Mouse (Mus musculus): ENCODE measurements around the gene Trim67. TPM values are rescaled to one million over a fixed set of nuclear protein-coding genes. Genes with fewer than 3 reads are reported as not detected.

Gene Trim67
- polyA plus RNA-seq, 1 experiment from 2014 or later: 0.36 TPM

GRCm38 (mm10) chr8:124772389-124772788, 20.5 kb upstream of the Trim67 start:
- H3K4me3 ChIP-seq (replicated peaks): no peak overlapping the region
- WGBS: 58% methylated on average over 2 of the region's 2 CpGs
- H3K4me2 ChIP-seq: no peak overlapping the region
- H3K36me3 ChIP-seq: no peaks in the 10 kb centered on the region
- H3K27ac ChIP-seq: no peak overlapping the region
- H3K27me3 ChIP-seq: peaks cover 6% of the 10 kb centered on the region
- ATAC-seq (replicated peaks; ENCODE audit: low FRiP score): no peak
- 0 out of 2 replicates have a peak, but pooled peaks cover 2% of the 10 kb centered on the region for H3K4me1 ChIP-seq
- no peaks in the 10 kb centered on the region for H3K9me3 ChIP-seq (replicated peaks)
- no peak overlapping the region for H3K9ac ChIP-seq

DNA sequence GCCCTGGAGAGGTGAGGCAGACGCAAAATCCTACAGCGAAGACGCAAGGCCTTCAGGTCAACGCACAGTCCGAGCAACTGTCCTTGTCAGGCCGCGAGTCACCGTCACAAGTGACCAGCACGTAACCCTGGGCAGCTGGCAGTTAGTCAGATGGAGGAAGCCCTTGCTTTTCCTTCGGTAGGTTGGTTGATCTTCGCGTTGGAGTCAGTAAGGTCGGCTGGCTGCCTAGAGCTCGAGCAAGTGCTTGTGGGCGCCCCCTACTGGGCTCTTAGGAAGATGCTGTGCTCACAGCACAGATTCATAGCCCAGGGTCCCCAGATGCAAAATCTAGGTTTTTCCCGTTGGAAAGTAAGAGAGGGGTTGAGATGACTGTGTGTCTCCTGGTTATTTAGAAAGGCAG, 17.2 kb upstream of the Trim67 start:
- Histone ChIP-seq H3K4me3 (replicated peaks) (no peak overlapping the region), H3K4me2 (peak overlapping the region; percentile 50), H3K9me3 (replicated peaks) (no peaks in the 10 kb centered on the region), H3K27ac (no peak overlapping the region), H3K9ac (no peak overlapping the region), H3K4me1 (peaks cover 8% of the 10 kb centered on the region), H3K36me3 (no peaks in the 10 kb centered on the region), H3K27me3 (peaks cover 7% of the 10 kb centered on the region)
- no peak for ATAC-seq (replicated peaks; ENCODE audit: low FRiP score)
- 16% methylated on average over 16 of the region's 16 CpGs for WGBS

DNA sequence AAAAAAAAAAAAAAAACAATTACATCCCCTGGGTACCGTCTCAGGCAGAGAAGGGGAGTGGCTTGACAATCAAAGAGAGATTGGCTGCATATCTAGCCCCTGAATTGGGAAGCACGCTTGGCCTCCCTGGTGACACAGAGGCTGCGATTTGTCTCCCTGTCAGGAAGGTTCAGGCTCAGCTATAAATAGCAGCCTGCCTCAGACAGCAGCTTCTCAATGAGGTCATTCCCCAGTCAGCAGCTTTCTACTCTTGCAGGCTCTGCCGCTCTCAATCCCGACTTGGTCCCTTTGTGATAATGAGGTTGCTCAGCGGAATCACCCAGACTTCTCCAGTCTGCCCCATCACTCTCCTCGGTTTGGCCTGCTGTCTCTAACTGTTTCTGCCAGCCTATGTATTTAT, 12.7 kb upstream of the Trim67 start:
- H3K27ac ChIP-seq: 0 out of 2 replicates have a peak overlapping the region, but pooled peaks have one; percentile 22
- peak overlapping the region; percentile 9; the same call in 1 of the 2 replicates for H3K4me2 ChIP-seq
- 8% methylated on average over 7 of the region's 7 CpGs for WGBS

GRCm38 (mm10) chr8:124782431-124782830, 10.5 kb upstream of the Trim67 start:
- Histone ChIP-seq H3K9ac (no peak overlapping the region), H3K9me3 (replicated peaks) (no peaks in the 10 kb centered on the region)

More for the DNA sequence above, 12.7 kb upstream of the Trim67 start:
- ATAC-seq (replicated peaks; ENCODE audit: low FRiP score): 0 out of 2 replicates have a peak, but pooled peaks have one; percentile 57
- no peaks in the 10 kb centered on the region for H3K36me3 ChIP-seq
- peaks cover 5% of the 10 kb centered on the region for H3K27me3 ChIP-seq
- no peak overlapping the region for H3K9ac ChIP-seq
- H3K4me3 ChIP-seq (replicated peaks): no peak overlapping the region
- no peaks in the 10 kb centered on the region for H3K9me3 ChIP-seq (replicated peaks)
- peaks cover 16% of the 10 kb centered on the region for H3K4me1 ChIP-seq

DNA sequence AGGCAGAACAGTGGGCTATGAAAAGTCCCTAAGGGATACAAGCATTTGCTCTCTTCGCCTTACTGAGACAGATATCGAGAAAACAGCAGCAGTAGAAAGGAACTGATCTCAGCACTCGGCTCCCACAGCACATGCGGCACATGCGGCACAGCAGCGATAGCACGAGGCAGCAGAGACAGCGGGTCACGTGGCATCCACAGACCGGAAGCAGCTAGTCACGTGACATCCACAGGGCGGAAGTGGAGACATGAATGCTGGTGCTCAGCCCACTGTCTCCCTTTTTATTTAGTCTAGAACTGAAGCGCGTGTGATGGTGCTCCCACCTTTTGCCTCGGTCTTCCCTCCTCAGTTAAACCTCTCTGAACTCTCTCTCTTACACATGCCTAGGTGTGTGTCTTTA, 9.7 kb upstream of the Trim67 start:
- no peak overlapping the region for H3K27ac ChIP-seq
- no peak overlapping the region for H3K4me3 ChIP-seq (replicated peaks)
- H3K4me2 ChIP-seq: no peak overlapping the region
- peaks cover 13% of the 10 kb centered on the region for H3K27me3 ChIP-seq
- WGBS: 82% methylated on average over 15 of the region's 15 CpGs
- no peaks in the 10 kb centered on the region for H3K36me3 ChIP-seq
- no peak for ATAC-seq (replicated peaks; ENCODE audit: low FRiP score)
- no peak overlapping the region for H3K9ac ChIP-seq
- H3K9me3 ChIP-seq (replicated peaks): no peaks in the 10 kb centered on the region
- peaks cover 14% of the 10 kb centered on the region for H3K4me1 ChIP-seq

More at GRCm38 (mm10) chr8:124782431-124782830, 10.5 kb upstream of the Trim67 start:
- Histone ChIP-seq H3K4me3 (replicated peaks) (no peak overlapping the region), H3K27ac (no peak overlapping the region), H3K4me2 (no peak overlapping the region), H3K4me1 (peaks cover 14% of the 10 kb centered on the region), H3K36me3 (no peaks in the 10 kb centered on the region), H3K27me3 (peaks cover 10% of the 10 kb centered on the region)
- WGBS: 86% methylated on average over 3 of the region's 3 CpGs
- no peak for ATAC-seq (replicated peaks; ENCODE audit: low FRiP score)

DNA sequence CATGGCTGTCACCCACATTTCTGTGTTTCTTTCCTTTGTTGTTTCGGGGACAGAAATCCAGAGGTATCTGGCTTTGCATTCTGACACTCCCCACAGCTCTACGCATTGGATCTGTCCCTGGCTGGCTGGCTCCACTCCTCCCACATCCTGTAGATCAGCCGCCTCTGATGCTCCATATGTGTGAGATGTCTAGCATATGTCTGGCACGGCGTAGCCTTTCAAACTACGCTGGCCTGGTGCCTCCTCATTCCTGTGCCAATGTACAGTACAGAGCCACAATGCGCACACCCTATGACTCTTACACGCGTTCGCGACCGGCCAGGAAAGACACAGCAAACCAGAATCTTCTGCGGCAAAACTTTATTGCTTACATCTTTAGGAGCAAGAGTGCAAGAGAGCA, 8.3 kb upstream of the Trim67 start:
- H3K4me3 ChIP-seq (replicated peaks): no peak overlapping the region
- ATAC-seq (replicated peaks; ENCODE audit: low FRiP score): no peak
- no peak overlapping the region for H3K4me2 ChIP-seq
- no peak overlapping the region for H3K9ac ChIP-seq
- peaks cover 14% of the 10 kb centered on the region for H3K4me1 ChIP-seq
- no peaks in the 10 kb centered on the region for H3K9me3 ChIP-seq (replicated peaks)
- H3K27me3 ChIP-seq: peaks cover 26% of the 10 kb centered on the region
- no peaks in the 10 kb centered on the region for H3K36me3 ChIP-seq
- WGBS: 86% methylated on average over 13 of the region's 13 CpGs
- H3K27ac ChIP-seq: no peak overlapping the region

GRCm38 (mm10) chr8:124790676-124791075, 2.2 kb upstream of the Trim67 start:
- WGBS: 77% methylated on average over 4 of the region's 4 CpGs
- no peak overlapping the region for H3K4me3 ChIP-seq (replicated peaks)

GRCm38 (mm10) chr8:124791751-124792150, 1.1 kb upstream of the Trim67 start:
- no peaks in the 10 kb centered on the region for H3K36me3 ChIP-seq
- no peak overlapping the region for H3K9ac ChIP-seq
- peaks cover 93% of the 10 kb centered on the region for H3K27me3 ChIP-seq
- 53% methylated on average over 4 of the region's 4 CpGs for WGBS
- peak overlapping the region; percentile 99 for H3K4me2 ChIP-seq
- H3K9me3 ChIP-seq (replicated peaks): no peaks in the 10 kb centered on the region
- peaks cover 34% of the 10 kb centered on the region for H3K4me1 ChIP-seq
- ATAC-seq (replicated peaks; ENCODE audit: low FRiP score): no peak
- H3K4me3 ChIP-seq (replicated peaks): peak overlapping the region; percentile 60
- no peak overlapping the region for H3K27ac ChIP-seq

More at GRCm38 (mm10) chr8:124790676-124791075, 2.2 kb upstream of the Trim67 start:
- Histone ChIP-seq H3K4me1 (peaks cover 34% of the 10 kb centered on the region), H3K4me2 (no peak overlapping the region), H3K9ac (no peak overlapping the region), H3K27me3 (peaks cover 84% of the 10 kb centered on the region), H3K27ac (no peak overlapping the region), H3K36me3 (no peaks in the 10 kb centered on the region), H3K9me3 (replicated peaks) (no peaks in the 10 kb centered on the region)
- ATAC-seq (replicated peaks; ENCODE audit: low FRiP score): no peak

GRCm38 (mm10) chr8:124792186-124792585, 706 bp upstream of the Trim67 start:
- Histone ChIP-seq H3K27ac (no peak overlapping the region), H3K27me3 (peaks cover 93% of the 10 kb centered on the region), H3K9me3 (replicated peaks) (no peaks in the 10 kb centered on the region), H3K4me3 (replicated peaks) (peak overlapping the region; percentile 60), H3K36me3 (no peaks in the 10 kb centered on the region), H3K4me2 (peak overlapping the region; percentile 99), H3K4me1 (peaks cover 34% of the 10 kb centered on the region), H3K9ac (no peak overlapping the region)
- WGBS: 1% methylated on average over 32 of the region's 32 CpGs
- no peak for ATAC-seq (replicated peaks; ENCODE audit: low FRiP score)

GRCm38 (mm10) chr8:124793172-124793651, 320 bp downstream of the Trim67 start:
- no peak overlapping the region for H3K27ac ChIP-seq
- peak overlapping the region; percentile 60 for H3K4me3 ChIP-seq (replicated peaks)
- peaks cover 34% of the 10 kb centered on the region for H3K4me1 ChIP-seq
- H3K27me3 ChIP-seq: peaks cover 93% of the 10 kb centered on the region
- under 1% methylated on average over 51 of the region's 51 CpGs for WGBS
- peak; percentile 90 for ATAC-seq (replicated peaks; ENCODE audit: low FRiP score)
- H3K36me3 ChIP-seq: no peaks in the 10 kb centered on the region
- no peak overlapping the region for H3K9ac ChIP-seq
- no peaks in the 10 kb centered on the region for H3K9me3 ChIP-seq (replicated peaks)
- peak overlapping the region; percentile 99 for H3K4me2 ChIP-seq

GRCm38 (mm10) chr8:124793661-124794485, 981 bp downstream of the Trim67 start:
- H3K9ac ChIP-seq: no peak overlapping the region
- no peaks in the 10 kb centered on the region for H3K36me3 ChIP-seq
- H3K4me2 ChIP-seq: peak overlapping the region; percentile 99
- H3K27me3 ChIP-seq: peaks cover 88% of the 10 kb centered on the region
- H3K4me1 ChIP-seq: peaks cover 34% of the 10 kb centered on the region
- no peak overlapping the region for H3K27ac ChIP-seq
- peak; percentile 27; the same call in 1 of the 2 replicates for ATAC-seq (replicated peaks; ENCODE audit: low FRiP score)
- peak overlapping the region; percentile 60 for H3K4me3 ChIP-seq (replicated peaks)
- no peaks in the 10 kb centered on the region for H3K9me3 ChIP-seq (replicated peaks)
- under 1% methylated on average over 79 of the region's 81 CpGs for WGBS

- WGBS: 0% methylated on average over 25 of the region's 25 CpGs
- Histone ChIP-seq H3K27me3 (peaks cover 82% of the 10 kb centered on the region), H3K4me1 (peaks cover 34% of the 10 kb centered on the region), H3K4me3 (replicated peaks) (peak overlapping the region; percentile 60), H3K9ac (no peak overlapping the region), H3K9me3 (replicated peaks) (no peaks in the 10 kb centered on the region), H3K27ac (no peak overlapping the region), H3K4me2 (peak overlapping the region; percentile 99), H3K36me3 (no peaks in the 10 kb centered on the region)
- ATAC-seq (replicated peaks; ENCODE audit: low FRiP score): no peak
These were observed 1.5 kb downstream of the Trim67 start for GRCm38 (mm10) chr8:124794486-124794780.
